Mouse (Mus musculus): ENCODE data around the gene Chst10. TPM values are rescaled to one million over a fixed set of nuclear protein-coding genes. Genes with fewer than 3 reads are reported as not detected.

Gene Chst10
- not detected for polyA plus RNA-seq (2012; fragmentation: generic; extraction: Trizol)

DNA sequence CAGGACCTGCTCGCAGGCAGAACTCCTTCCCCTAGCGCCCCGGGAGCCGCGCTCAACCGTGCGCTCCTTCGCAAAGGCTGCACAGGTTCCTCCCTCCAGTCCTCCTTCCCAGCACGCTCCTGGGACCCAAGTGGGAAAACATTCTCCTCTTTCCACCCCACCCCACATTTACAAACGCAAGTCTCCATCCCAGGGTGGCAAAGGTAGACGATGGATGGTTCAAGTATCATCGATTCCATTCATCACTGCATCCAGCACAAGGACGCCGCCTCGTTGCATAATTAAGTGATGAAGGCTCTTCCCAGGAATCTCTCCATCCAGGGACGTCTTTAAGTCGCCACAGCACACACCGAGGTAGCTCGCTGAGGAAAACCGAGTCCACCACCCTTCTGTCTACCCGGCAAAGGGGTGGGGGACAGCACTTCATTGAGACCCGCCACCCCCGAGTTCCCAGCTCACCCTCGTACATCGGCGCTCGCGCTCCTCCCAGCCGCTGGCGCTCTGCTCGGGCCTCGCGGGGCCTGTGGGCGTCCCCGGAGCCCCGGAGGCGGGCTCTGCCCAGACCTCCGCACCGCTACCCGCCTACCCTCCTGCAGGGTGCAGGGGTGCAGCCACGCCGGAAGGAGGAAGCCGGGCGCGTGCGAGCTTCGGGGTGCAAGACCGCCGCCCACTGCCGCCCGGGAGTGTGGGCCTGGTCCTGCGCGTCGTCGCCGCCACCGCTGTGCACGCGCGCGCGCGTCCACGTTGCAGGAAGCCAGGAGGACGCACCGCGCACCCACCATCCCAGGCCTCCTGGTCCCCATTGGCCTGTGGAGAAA, at the start of gene Chst10:
Gene Chst10, minus strand, starts transcription at position 731 of the 818 bp plus-strand sequence.
- Histone ChIP-seq H3K4me3 (no peak within 1 kb of the TSS), H3K27me3 (ENCODE audit: control insufficient read depth, insufficient read depth, insufficient read length) (peaks cover 27% of the 10 kb centered on the region), H3K79me2 (ENCODE audit: control insufficient read depth, insufficient read depth) (no peaks in the 10 kb centered on the region), H3ac (ENCODE audit: control insufficient read depth, insufficient read length) (no peak within 1 kb of the TSS), H3K4me2 (ENCODE audit: low read depth) (peak within 1 kb of the TSS; percentile 2), H3K36me3 (ENCODE audit: control insufficient read depth, insufficient read depth) (no peaks in the 10 kb centered on the region)
- no peak for TF ChIP-seq MYOD1 (IDR thresholded peaks at IDR 0.05; ENCODE audit: control insufficient read depth in 1 of 3, insufficient read length in 2 of 3, low read depth in 2 of 3)

DNA sequence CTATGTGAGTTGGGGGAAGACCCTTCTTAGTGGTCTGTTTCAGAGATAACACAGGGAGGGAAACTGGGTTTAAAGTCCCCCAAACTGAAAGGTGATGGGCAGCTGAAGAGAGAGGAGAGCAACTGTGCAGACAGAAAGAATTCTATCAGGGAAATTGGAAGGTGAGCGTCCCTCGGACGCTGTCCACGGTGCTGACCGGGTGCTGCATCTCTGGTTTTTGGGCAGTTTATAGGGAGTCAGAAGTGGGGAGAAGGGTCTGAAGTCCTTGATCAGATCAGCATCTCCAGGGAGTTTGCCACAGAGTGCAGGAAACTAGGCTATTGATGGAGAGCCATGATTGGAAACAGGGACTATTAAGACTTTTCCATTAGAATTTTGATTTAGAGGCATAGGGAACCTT, 41.6 kb upstream of the Chst10 start:
- Histone ChIP-seq H3K4me2 (ENCODE audit: low read depth) (no peak overlapping the region), H3K79me2 (ENCODE audit: control insufficient read depth, insufficient read depth) (no peaks in the 10 kb centered on the region), H3K36me3 (ENCODE audit: control insufficient read depth, insufficient read depth) (no peaks in the 10 kb centered on the region), H3ac (ENCODE audit: control insufficient read depth, insufficient read length) (no peak overlapping the region), H3K4me3 (no peak overlapping the region), H3K27me3 (ENCODE audit: control insufficient read depth, insufficient read depth, insufficient read length) (no peaks in the 10 kb centered on the region)
- no peak for TF ChIP-seq SRF (IDR thresholded peaks at IDR 0.05; ENCODE audit: control insufficient read depth, insufficient read length, low read depth)
- peak; percentile 80 for TF ChIP-seq REST (IDR thresholded peaks at IDR 0.05; ENCODE audit: insufficient read depth, insufficient read length)

DNA sequence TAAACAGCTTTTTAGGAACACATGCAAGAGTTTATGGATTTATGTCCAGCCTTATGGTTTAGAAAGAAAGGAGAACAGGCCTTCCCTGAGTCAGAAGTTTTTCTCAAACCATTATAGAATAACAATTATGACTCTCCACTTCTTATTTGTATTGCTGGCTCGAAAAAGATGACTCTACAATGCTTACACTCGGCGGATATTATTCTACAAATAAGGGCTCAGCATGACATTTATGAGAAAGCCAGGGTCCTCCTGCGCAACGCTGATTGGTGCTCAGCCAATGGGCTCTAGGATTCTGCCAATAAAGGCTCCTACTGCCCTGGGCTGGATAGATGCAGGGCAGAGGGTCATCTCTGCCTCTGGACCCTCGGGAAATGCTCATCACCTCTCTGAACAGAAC, 40.9 kb upstream of the Chst10 start, which contains the start of gene Nms:
Gene Nms, plus strand, starts transcription at position 301 of the 400 bp plus-strand sequence.
- TF ChIP-seq TCF12 (IDR thresholded peaks at IDR 0.05; ENCODE audit: insufficient read depth, poor library complexity, severe bottlenecking): no peak
- no peak for TF ChIP-seq TCF3 (IDR thresholded peaks at IDR 0.05; ENCODE audit: insufficient read length, low read depth)
- no peak for TF ChIP-seq CEBPB (IDR thresholded peaks at IDR 0.05; ENCODE audit: insufficient read depth, poor library complexity, severe bottlenecking)
- TF ChIP-seq REST (IDR thresholded peaks at IDR 0.05; ENCODE audit: insufficient read depth, insufficient read length): no peak
- TF ChIP-seq POLR2A (IDR thresholded peaks at IDR 0.05; ENCODE audit: insufficient read length, low read depth): no peak
- TF ChIP-seq MAX (IDR thresholded peaks at IDR 0.05; ENCODE audit: low read depth): no peak
- no peak for TF ChIP-seq E2F4 (IDR thresholded peaks at IDR 0.05; ENCODE audit: insufficient read depth)
- TF ChIP-seq SRF (IDR thresholded peaks at IDR 0.05; ENCODE audit: control insufficient read depth, insufficient read length, low read depth): no peak
- no peak for TF ChIP-seq POLR2AphosphoS2 (IDR thresholded peaks at IDR 0.05; ENCODE audit: insufficient read length, low read depth)
- no peak for TF ChIP-seq MYOG (IDR thresholded peaks at IDR 0.05; ENCODE audit: control insufficient read depth in 1 of 3, insufficient read depth in 1 of 3, insufficient read length in 2 of 3, low read depth in 2 of 3)
- no peak for TF ChIP-seq USF1 (IDR thresholded peaks at IDR 0.05; ENCODE audit: low read depth)
- TF ChIP-seq MYOD1 (IDR thresholded peaks at IDR 0.05; ENCODE audit: control insufficient read depth in 1 of 3, insufficient read length in 2 of 3, low read depth in 2 of 3): no peak
- no peak within 1 kb of the TSS for H3K4me2 ChIP-seq (ENCODE audit: low read depth)

DNA sequence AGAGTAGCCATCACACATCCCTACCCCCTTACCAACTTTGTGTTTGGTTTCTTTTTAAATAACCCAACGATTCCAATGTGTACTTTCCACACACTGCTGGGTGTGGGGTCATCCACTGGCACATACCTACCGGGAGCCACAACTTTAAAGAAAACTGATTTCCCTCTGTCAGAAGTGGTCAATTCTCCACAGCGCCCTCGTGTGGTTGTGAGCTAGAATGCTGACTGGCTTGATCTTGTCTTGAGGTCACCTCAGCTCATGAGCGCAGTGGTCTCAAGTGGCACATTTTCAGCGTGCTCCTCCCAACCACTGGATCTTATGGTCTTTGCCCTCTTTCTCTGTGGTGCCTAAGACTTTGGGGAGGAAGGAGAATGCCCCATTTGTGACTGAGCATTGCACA, 38.8 kb upstream of the Chst10 start:
- Histone ChIP-seq H3K4me2 (ENCODE audit: low read depth) (no peak overlapping the region), H3ac (ENCODE audit: control insufficient read depth, insufficient read length) (no peak overlapping the region), H3K27me3 (ENCODE audit: control insufficient read depth, insufficient read depth, insufficient read length) (no peaks in the 10 kb centered on the region), H3K79me2 (ENCODE audit: control insufficient read depth, insufficient read depth) (no peaks in the 10 kb centered on the region), H3K4me3 (no peak overlapping the region), H3K36me3 (ENCODE audit: control insufficient read depth, insufficient read depth) (no peaks in the 10 kb centered on the region)
- no peak for TF ChIP-seq MYOD1 (IDR thresholded peaks at IDR 0.05; ENCODE audit: control insufficient read depth in 1 of 3, insufficient read length in 2 of 3, low read depth in 2 of 3)
- TF ChIP-seq TCF12 (IDR thresholded peaks at IDR 0.05; ENCODE audit: insufficient read depth, poor library complexity, severe bottlenecking): no peak
- no peak for TF ChIP-seq POLR2AphosphoS2 (IDR thresholded peaks at IDR 0.05; ENCODE audit: insufficient read length, low read depth)
- no peak for TF ChIP-seq CEBPB (IDR thresholded peaks at IDR 0.05; ENCODE audit: insufficient read depth, poor library complexity, severe bottlenecking)

More for the DNA sequence above, 40.9 kb upstream of the Chst10 start, which contains the start of gene Nms:
- Histone ChIP-seq H3K27me3 (ENCODE audit: control insufficient read depth, insufficient read depth, insufficient read length) (no peaks in the 10 kb centered on the region), H3K79me2 (ENCODE audit: control insufficient read depth, insufficient read depth) (no peaks in the 10 kb centered on the region), H3K4me3 (no peak within 1 kb of the TSS), H3K36me3 (ENCODE audit: control insufficient read depth, insufficient read depth) (no peaks in the 10 kb centered on the region), H3ac (ENCODE audit: control insufficient read depth, insufficient read length) (no peak within 1 kb of the TSS)

DNA sequence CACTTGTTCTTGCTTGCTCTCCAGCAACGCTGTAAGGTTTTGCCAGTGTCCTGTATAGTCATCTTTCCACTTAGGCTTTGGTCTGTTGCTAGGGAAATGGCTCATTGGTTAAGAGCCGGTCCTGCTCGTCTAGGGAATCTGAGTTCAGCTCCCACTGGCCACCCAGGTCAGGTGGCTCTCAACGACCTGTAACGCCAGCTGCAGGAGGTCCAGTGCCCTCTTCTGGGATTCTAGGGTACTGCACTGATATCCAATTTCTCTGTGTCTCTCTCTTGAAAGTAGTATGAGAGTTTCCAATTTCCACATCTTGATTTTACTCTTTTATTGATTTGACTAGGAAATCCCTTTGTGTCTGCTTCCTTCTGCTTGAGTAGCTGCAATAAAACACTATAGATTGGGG, 36.7 kb upstream of the Chst10 start:
- H3K27me3 ChIP-seq (ENCODE audit: control insufficient read depth, insufficient read depth, insufficient read length): no peaks in the 10 kb centered on the region
- no peak for TF ChIP-seq TCF12 (IDR thresholded peaks at IDR 0.05; ENCODE audit: insufficient read depth, poor library complexity, severe bottlenecking)
- TF ChIP-seq POLR2A (IDR thresholded peaks at IDR 0.05; ENCODE audit: insufficient read length, low read depth): no peak
- TF ChIP-seq TCF3 (IDR thresholded peaks at IDR 0.05; ENCODE audit: insufficient read length, low read depth): no peak
- no peak for TF ChIP-seq E2F4 (IDR thresholded peaks at IDR 0.05; ENCODE audit: insufficient read depth)
- no peak for TF ChIP-seq USF1 (IDR thresholded peaks at IDR 0.05; ENCODE audit: low read depth)
- TF ChIP-seq CEBPB (IDR thresholded peaks at IDR 0.05; ENCODE audit: insufficient read depth, poor library complexity, severe bottlenecking): no peak
- no peak for TF ChIP-seq MYOG (IDR thresholded peaks at IDR 0.05; ENCODE audit: control insufficient read depth in 1 of 3, insufficient read depth in 1 of 3, insufficient read length in 2 of 3, low read depth in 2 of 3)
- TF ChIP-seq POLR2AphosphoS2 (IDR thresholded peaks at IDR 0.05; ENCODE audit: insufficient read length, low read depth): no peak
- no peak for TF ChIP-seq MYOD1 (IDR thresholded peaks at IDR 0.05; ENCODE audit: control insufficient read depth in 1 of 3, insufficient read length in 2 of 3, low read depth in 2 of 3)
- no peak for TF ChIP-seq REST (IDR thresholded peaks at IDR 0.05; ENCODE audit: insufficient read depth, insufficient read length)
- no peak for TF ChIP-seq MAX (IDR thresholded peaks at IDR 0.05; ENCODE audit: low read depth)
- no peak for TF ChIP-seq SRF (IDR thresholded peaks at IDR 0.05; ENCODE audit: control insufficient read depth, insufficient read length, low read depth)
- no peaks in the 10 kb centered on the region for H3K79me2 ChIP-seq (ENCODE audit: control insufficient read depth, insufficient read depth)

More for the DNA sequence above, 36.7 kb upstream of the Chst10 start:
- no peak overlapping the region for H3K4me3 ChIP-seq
- no peak overlapping the region for H3ac ChIP-seq (ENCODE audit: control insufficient read depth, insufficient read length)
- H3K36me3 ChIP-seq (ENCODE audit: control insufficient read depth, insufficient read depth): no peaks in the 10 kb centered on the region
- no peak overlapping the region for H3K4me2 ChIP-seq (ENCODE audit: low read depth)
